Mouse (Mus musculus): Measurements from ENCODE around the gene Il34.

DNA sequence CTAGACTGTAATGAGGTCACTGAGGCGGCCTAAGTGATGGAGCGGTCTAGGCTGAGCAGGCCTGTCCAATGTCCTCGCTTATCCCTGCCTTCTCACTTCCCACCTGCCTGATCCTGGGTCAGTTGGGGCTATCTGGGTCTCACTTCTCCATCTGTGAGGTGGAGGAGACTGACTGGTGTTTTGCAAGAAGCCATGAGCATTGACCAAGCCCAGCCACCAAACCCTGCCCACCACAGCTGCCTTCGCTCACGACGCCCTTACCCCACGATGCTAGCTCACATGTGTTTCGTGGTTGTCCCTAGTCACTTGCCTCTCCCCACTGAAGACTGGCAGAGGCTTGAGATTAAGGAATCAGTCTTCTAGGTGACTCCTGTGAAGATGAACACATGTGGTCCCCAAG is 8.6 kb downstream of the Il34 start:
- TF ChIP-seq POLR2A (IDR thresholded peaks at IDR 0.05; ENCODE audit: borderline replicate concordance, low read depth, low read length): no peak
- no peak for TF ChIP-seq CTCF (IDR thresholded peaks at IDR 0.05; ENCODE audit: low read depth, low read length)
